Mouse (Mus musculus): ENCODE results near the gene Actl11. TPM values are rescaled to one million over a fixed set of nuclear protein-coding genes. Genes with fewer than 3 reads are reported as not detected.
A peak's percentile ranks its signal among the peaks of the same experiment; 100 is the strongest.

Gene Actl11
- polyA plus RNA-seq, 1 experiment from 2014 or later = not detected

DNA sequence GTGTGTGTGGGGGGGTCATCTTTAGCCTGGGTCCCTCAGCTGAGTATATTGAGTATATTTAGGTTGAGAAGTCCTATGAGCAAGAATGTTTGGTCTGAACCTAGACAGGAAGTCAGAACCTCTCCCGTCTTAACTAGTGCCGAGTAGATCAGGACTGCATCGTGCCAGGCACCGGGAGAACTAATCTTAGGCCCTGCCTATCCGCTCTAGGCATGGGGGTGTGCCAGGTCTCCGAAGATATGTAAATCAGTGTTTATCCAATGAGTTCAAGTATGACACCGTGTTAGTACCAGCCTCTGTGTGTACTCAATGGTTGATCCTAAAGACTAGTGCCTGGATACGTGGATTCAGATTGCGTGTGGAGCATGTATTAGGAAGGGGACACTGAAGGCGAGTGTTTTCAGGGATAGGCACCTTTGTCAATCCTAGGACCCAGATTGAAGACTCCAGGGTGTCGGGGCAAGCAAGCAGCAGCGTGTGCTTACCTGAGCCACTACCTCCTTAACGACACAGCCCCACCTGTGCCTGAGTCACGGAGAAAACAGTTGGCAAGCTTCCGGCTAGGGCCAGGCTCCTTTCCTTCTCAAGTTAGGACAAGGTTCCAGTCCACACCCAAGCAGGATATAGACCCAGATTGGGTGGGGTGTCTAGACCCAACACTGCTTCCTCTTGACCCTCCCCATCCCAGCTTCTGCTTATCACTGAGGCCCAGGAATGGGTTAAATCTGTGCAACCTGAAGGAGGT lies 18.1 kb upstream of the Actl11 start:
- Histone ChIP-seq H3K9ac (ENCODE audit: low read depth, low read length) (no peak overlapping the region), H3K36me3 (ENCODE audit: control insufficient read depth, insufficient read depth, low read length) (no peaks in the 10 kb centered on the region), H3K27ac (ENCODE audit: low read depth, low read length) (no peak overlapping the region), H3K27me3 (ENCODE audit: control insufficient read depth, insufficient read depth, low read length) (peaks cover 3% of the 10 kb centered on the region; the same call in 1 of the 2 replicates), H3K4me3 (ENCODE audit: low read depth, low read length) (no peak overlapping the region), H3K4me1 (replicated peaks; ENCODE audit: control insufficient read depth, insufficient read depth, low read length) (peaks cover 12% of the 10 kb centered on the region; the same call in 1 of the 2 replicates), H3K9me3 (ENCODE audit: control insufficient read depth, low read length) (no peaks in the 10 kb centered on the region), H3K4me2 (replicated peaks; ENCODE audit: low read depth, low read length) (no peak overlapping the region)
- WGBS = 91% methylated on average over 15 of the region's 15 CpGs
- DNase-seq (ENCODE audit: low spot score) (no peak), ATAC-seq (ENCODE audit: low FRiP score) (no peak)

DNA sequence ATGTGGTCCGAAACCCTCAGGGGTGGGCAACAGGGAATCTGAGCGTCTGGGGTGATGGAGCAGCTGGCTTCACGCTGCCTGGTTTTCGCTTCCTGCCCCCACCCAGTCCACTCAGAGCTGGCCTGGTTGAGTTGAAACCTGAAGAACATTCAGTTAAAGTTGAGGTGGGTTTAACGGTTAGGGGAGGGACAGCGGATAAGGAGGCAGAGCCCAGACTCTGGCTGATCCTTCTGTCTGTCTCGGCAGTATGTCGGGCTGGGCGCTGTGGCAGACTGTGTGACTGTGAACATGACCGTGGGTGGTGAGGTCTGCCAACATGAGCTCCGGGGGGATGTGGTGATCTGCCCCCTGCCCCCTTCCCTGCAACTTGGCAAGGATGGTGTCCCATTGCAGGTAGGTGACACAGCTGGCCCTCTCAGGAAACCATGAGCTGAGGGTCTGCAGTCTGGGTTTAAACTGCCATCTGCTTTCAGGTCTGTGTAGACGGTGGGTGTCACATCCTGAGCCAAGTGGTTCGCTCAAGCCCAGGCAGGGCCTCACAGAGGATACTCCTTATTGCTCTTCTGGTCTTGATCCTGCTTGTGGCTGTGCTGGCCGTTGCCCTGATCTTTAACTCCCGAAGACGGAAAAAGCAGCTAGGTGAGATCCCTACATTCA lies 13.4 kb upstream of the Actl11 start:
- 84% methylated on average over 16 of the region's 16 CpGs for WGBS
- ATAC-seq (ENCODE audit: low FRiP score) = no peak

GRCm38 (mm10) chr9:107917895-107918608 lies 10.2 kb upstream of the Actl11 start:
- ATAC-seq (ENCODE audit: low FRiP score) (no peak), DNase-seq (ENCODE audit: low spot score) (peak; percentile 39)
- Histone ChIP-seq H3K36me3 (ENCODE audit: control insufficient read depth, insufficient read depth, low read length) (no peaks in the 10 kb centered on the region), H3K27me3 (ENCODE audit: control insufficient read depth, insufficient read depth, low read length) (no peaks in the 10 kb centered on the region), H3K9ac (ENCODE audit: low read depth, low read length) (no peak overlapping the region), H3K4me2 (replicated peaks; ENCODE audit: low read depth, low read length) (no peak overlapping the region), H3K9me3 (ENCODE audit: control insufficient read depth, low read length) (no peaks in the 10 kb centered on the region), H3K4me1 (replicated peaks; ENCODE audit: control insufficient read depth, insufficient read depth, low read length) (no peaks in the 10 kb centered on the region), H3K27ac (ENCODE audit: low read depth, low read length) (no peak overlapping the region), H3K4me3 (ENCODE audit: low read depth, low read length) (no peak overlapping the region)
- WGBS = 42% methylated on average over 13 of the region's 13 CpGs

More for the DNA sequence above, 13.4 kb upstream of the Actl11 start:
- H3K36me3 ChIP-seq (ENCODE audit: control insufficient read depth, insufficient read depth, low read length) = no peaks in the 10 kb centered on the region
- H3K9me3 ChIP-seq (ENCODE audit: control insufficient read depth, low read length) = no peaks in the 10 kb centered on the region
- no peaks in the 10 kb centered on the region for H3K27me3 ChIP-seq (ENCODE audit: control insufficient read depth, insufficient read depth, low read length)
- H3K27ac ChIP-seq (ENCODE audit: low read depth, low read length) = no peak overlapping the region
- H3K4me1 ChIP-seq (replicated peaks; ENCODE audit: control insufficient read depth, insufficient read depth, low read length) = no peaks in the 10 kb centered on the region
- no peak overlapping the region for H3K9ac ChIP-seq (ENCODE audit: low read depth, low read length)
- H3K4me3 ChIP-seq (ENCODE audit: low read depth, low read length) = no peak overlapping the region
- no peak overlapping the region for H3K4me2 ChIP-seq (replicated peaks; ENCODE audit: low read depth, low read length)
- no peak for DNase-seq (ENCODE audit: low spot score)

- no peak overlapping the region for H3K27ac ChIP-seq (ENCODE audit: low read depth, low read length)
- no peak for DNase-seq (ENCODE audit: low spot score)
- ATAC-seq (ENCODE audit: low FRiP score) = no peak
- H3K27me3 ChIP-seq (ENCODE audit: control insufficient read depth, insufficient read depth, low read length) = no peaks in the 10 kb centered on the region
- H3K36me3 ChIP-seq (ENCODE audit: control insufficient read depth, insufficient read depth, low read length) = no peaks in the 10 kb centered on the region
- H3K4me1 ChIP-seq (replicated peaks; ENCODE audit: control insufficient read depth, insufficient read depth, low read length) = no peaks in the 10 kb centered on the region
- 83% methylated on average over 6 of the region's 6 CpGs for WGBS
- H3K4me2 ChIP-seq (replicated peaks; ENCODE audit: low read depth, low read length) = no peak overlapping the region; the same call in 1 of the 2 replicates
- H3K9ac ChIP-seq (ENCODE audit: low read depth, low read length) = no peak overlapping the region
- H3K9me3 ChIP-seq (ENCODE audit: control insufficient read depth, low read length) = no peaks in the 10 kb centered on the region
- no peak overlapping the region for H3K4me3 ChIP-seq (ENCODE audit: low read depth, low read length)
These were observed 9.4 kb upstream of the Actl11 start for GRCm38 (mm10) chr9:107918884-107919283.

GRCm38 (mm10) chr9:107919441-107919840 lies 8.8 kb upstream of the Actl11 start:
- Histone ChIP-seq H3K4me1 (replicated peaks; ENCODE audit: control insufficient read depth, insufficient read depth, low read length) (no peaks in the 10 kb centered on the region), H3K27ac (ENCODE audit: low read depth, low read length) (no peak overlapping the region), H3K4me3 (ENCODE audit: low read depth, low read length) (no peak overlapping the region), H3K4me2 (replicated peaks; ENCODE audit: low read depth, low read length) (no peak overlapping the region), H3K36me3 (ENCODE audit: control insufficient read depth, insufficient read depth, low read length) (no peaks in the 10 kb centered on the region), H3K27me3 (ENCODE audit: control insufficient read depth, insufficient read depth, low read length) (no peaks in the 10 kb centered on the region), H3K9me3 (ENCODE audit: control insufficient read depth, low read length) (no peaks in the 10 kb centered on the region), H3K9ac (ENCODE audit: low read depth, low read length) (no peak overlapping the region)
- 83% methylated on average over 5 of the region's 5 CpGs for WGBS
- ATAC-seq (ENCODE audit: low FRiP score) (no peak), DNase-seq (ENCODE audit: low spot score) (no peak)

- Histone ChIP-seq H3K9me3 (ENCODE audit: control insufficient read depth, low read length) (no peaks in the 10 kb centered on the region), H3K4me2 (replicated peaks; ENCODE audit: low read depth, low read length) (no peak overlapping the region), H3K36me3 (ENCODE audit: control insufficient read depth, insufficient read depth, low read length) (no peaks in the 10 kb centered on the region), H3K4me1 (replicated peaks; ENCODE audit: control insufficient read depth, insufficient read depth, low read length) (no peaks in the 10 kb centered on the region), H3K9ac (ENCODE audit: low read depth, low read length) (no peak overlapping the region), H3K27me3 (ENCODE audit: control insufficient read depth, insufficient read depth, low read length) (no peaks in the 10 kb centered on the region), H3K27ac (ENCODE audit: low read depth, low read length) (no peak overlapping the region), H3K4me3 (ENCODE audit: low read depth, low read length) (no peak overlapping the region)
- peak; percentile 45 for DNase-seq (ENCODE audit: low spot score)
- 36% methylated on average over 7 of the region's 7 CpGs for WGBS
- ATAC-seq (ENCODE audit: low FRiP score) = no peak
These were observed 5.2 kb upstream of the Actl11 start for GRCm38 (mm10) chr9:107923021-107923420.

- Histone ChIP-seq H3K9ac (ENCODE audit: low read depth, low read length) (no peak overlapping the region), H3K4me3 (ENCODE audit: low read depth, low read length) (no peak overlapping the region), H3K36me3 (ENCODE audit: control insufficient read depth, insufficient read depth, low read length) (no peaks in the 10 kb centered on the region), H3K4me1 (replicated peaks; ENCODE audit: control insufficient read depth, insufficient read depth, low read length) (no peaks in the 10 kb centered on the region), H3K9me3 (ENCODE audit: control insufficient read depth, low read length) (no peaks in the 10 kb centered on the region), H3K27me3 (ENCODE audit: control insufficient read depth, insufficient read depth, low read length) (no peaks in the 10 kb centered on the region), H3K4me2 (replicated peaks; ENCODE audit: low read depth, low read length) (no peak overlapping the region), H3K27ac (ENCODE audit: low read depth, low read length) (no peak overlapping the region)
- DNase-seq (ENCODE audit: low spot score) (no peak), ATAC-seq (ENCODE audit: low FRiP score) (no peak)
- 56% methylated on average over 6 of the region's 6 CpGs for WGBS
These were observed 4.3 kb upstream of the Actl11 start for GRCm38 (mm10) chr9:107923956-107924355.

- no peak overlapping the region for H3K27ac ChIP-seq (ENCODE audit: low read depth, low read length)
- no peak for DNase-seq (ENCODE audit: low spot score)
- H3K36me3 ChIP-seq (ENCODE audit: control insufficient read depth, insufficient read depth, low read length) = no peaks in the 10 kb centered on the region
- H3K4me3 ChIP-seq (ENCODE audit: low read depth, low read length) = no peak overlapping the region
- H3K27me3 ChIP-seq (ENCODE audit: control insufficient read depth, insufficient read depth, low read length) = no peaks in the 10 kb centered on the region
- ATAC-seq (ENCODE audit: low FRiP score) = no peak
- no peaks in the 10 kb centered on the region for H3K4me1 ChIP-seq (replicated peaks; ENCODE audit: control insufficient read depth, insufficient read depth, low read length)
- 16% methylated on average over 3 of the region's 3 CpGs for WGBS
- H3K4me2 ChIP-seq (replicated peaks; ENCODE audit: low read depth, low read length) = no peak overlapping the region
- no peaks in the 10 kb centered on the region for H3K9me3 ChIP-seq (ENCODE audit: control insufficient read depth, low read length)
- H3K9ac ChIP-seq (ENCODE audit: low read depth, low read length) = no peak overlapping the region
These were observed 3.0 kb upstream of the Actl11 start for GRCm38 (mm10) chr9:107925251-107925650.
